Mouse (Mus musculus): ENCODE results near the gene Cacna2d4. TPM values are rescaled to one million over a fixed set of nuclear protein-coding genes. Genes with fewer than 3 reads are reported as not detected.

Cacna2d4 gene
- polyA plus RNA-seq, 1 experiment: 4.5 TPM

DNA sequence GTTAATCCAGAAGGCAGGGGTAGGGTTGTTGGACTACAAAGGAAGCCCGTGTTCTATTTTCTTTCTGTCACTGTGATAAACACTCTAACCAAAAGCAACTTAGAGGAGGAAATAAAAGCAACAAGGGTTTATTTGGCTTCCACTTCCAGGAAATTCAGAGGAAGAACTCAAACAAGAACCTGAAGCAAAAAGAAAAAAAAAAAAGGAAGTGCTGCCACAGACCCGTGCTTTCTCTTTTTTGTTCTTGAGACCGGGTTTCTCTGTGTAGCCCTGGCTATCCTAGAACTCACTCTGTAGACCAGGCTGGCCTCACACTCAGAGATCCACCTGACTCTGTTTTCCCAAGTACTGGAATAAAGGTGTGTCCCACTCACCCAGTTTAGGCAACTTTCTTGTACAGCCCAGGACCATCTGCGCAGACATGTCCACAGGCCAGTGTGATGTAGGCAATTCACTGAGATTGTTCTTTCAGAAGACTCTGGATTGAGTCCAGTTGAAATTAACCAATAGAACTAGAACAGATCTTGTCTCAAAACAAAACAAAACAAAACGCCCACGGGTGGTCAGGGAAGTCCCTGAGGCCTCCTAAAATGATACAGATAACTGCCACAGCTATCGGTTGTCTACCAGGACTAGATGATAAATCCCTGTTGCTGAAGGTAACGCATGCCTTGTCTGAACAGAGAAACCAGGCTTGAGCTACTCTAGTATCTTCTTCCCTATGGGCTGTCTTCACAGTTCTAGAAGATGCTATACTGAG, 165.4 kb downstream of the Cacna2d4 start:
- WGBS: 49% methylated on average over 8 of the region's 8 CpGs
- Histone ChIP-seq H3K4me1 (ENCODE audit: control insufficient read depth, insufficient read depth, insufficient read length) (peaks cover 2% of the 10 kb centered on the region; the same call in 1 of the 2 replicates), H3K27me3 (ENCODE audit: control insufficient read depth, insufficient read depth, low read length) (no peaks in the 10 kb centered on the region), H3K36me3 (ENCODE audit: control insufficient read depth, insufficient read depth, low read length) (no peaks in the 10 kb centered on the region), H3K27ac (ENCODE audit: insufficient read depth, low read length) (no peak overlapping the region), H3K4me3 (ENCODE audit: extremely low read depth, insufficient read depth, insufficient read length) (no peak overlapping the region)
- DNase-seq (ENCODE audit: low read depth in 1 of 2, low spot score in 2 of 2): no peak
- TF ChIP-seq POLR2A (IDR thresholded peaks at IDR 0.05; ENCODE audit: low read depth, low read length) (no peak), CTCF (IDR thresholded peaks at IDR 0.05; ENCODE audit: extremely low read depth, insufficient read depth, insufficient read length, insufficient replicate concordance) (no peak)

Other genes starting within 250 kb of the Cacna2d4 start
- 18.1 and 23.6 TPM in 2 replicates for gene Dcp1b, start 61.3 kb upstream of the Cacna2d4 start, polyA plus RNA-seq (2012; rRNA removed)
- 1.1 and 1.2 TPM in 2 replicates for gene Cacna1c, start 40.1 kb upstream of the Cacna2d4 start, polyA plus RNA-seq (2012; rRNA removed)
- gene Lrtm2, start 94.2 kb downstream of the Cacna2d4 start, polyA plus RNA-seq (2012; rRNA removed): 0.44 and 0.65 TPM in 2 replicates
- gene Adipor2, start 181.2 kb downstream of the Cacna2d4 start, polyA plus RNA-seq (2012; rRNA removed): 21.0 and 21.4 TPM in 2 replicates
- gene Fbxl14, start 243.1 kb downstream of the Cacna2d4 start, polyA plus RNA-seq (2012; rRNA removed): 83.8 and 131 TPM in 2 replicates

All from spleen, adult 2 months (tissue).